Mouse (Mus musculus): Measurements from ENCODE around the gene Olfr368. TPM values are rescaled to one million over a fixed set of nuclear protein-coding genes. Genes with fewer than 3 reads are reported as not detected.

Olfr368 gene
- not detected in 2 replicates for polyA plus RNA-seq (2012; rRNA removed)

DNA sequence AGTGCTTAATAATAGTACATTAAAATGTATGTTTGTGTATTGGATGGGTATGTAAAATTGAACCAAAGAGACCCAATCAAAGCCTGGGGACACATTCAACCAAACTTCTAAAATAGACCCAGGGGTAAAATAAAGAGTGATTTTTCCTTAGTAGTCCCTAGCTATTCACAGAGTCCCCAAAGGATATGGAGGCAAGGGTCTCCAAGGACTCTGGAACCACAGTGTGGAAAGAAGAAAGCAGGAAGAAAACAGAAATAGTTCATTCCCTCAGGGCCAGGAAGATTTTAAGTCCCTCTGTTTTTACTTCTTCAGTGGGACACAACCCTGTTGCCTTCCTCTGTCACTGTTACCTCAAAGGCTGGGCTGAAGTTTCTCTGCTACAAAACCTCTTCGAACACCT, at the start of gene Olfr368:
Gene Olfr368 (plus strand): TSS at position 301 of the 400 bp plus-strand sequence.
- H3K27me3 ChIP-seq (ENCODE audit: control insufficient read depth, insufficient read depth, low read length): no peaks in the 10 kb centered on the region
- no peak within 1 kb of the TSS for H3K27ac ChIP-seq (ENCODE audit: insufficient read depth, low read length)
- no peak for TF ChIP-seq CTCF (IDR thresholded peaks at IDR 0.05; ENCODE audit: borderline replicate concordance, insufficient read depth, low read depth, low read length)
- H3K4me1 ChIP-seq (ENCODE audit: control insufficient read depth, insufficient read depth, low read length): no peaks in the 10 kb centered on the region
- WGBS: 80% methylated on average over 1 of the region's 1 CpGs
- H3K4me3 ChIP-seq (replicated peaks; ENCODE audit: insufficient read depth, low read depth, low read length): no peak within 1 kb of the TSS
- DNase-seq: no peak

DNA sequence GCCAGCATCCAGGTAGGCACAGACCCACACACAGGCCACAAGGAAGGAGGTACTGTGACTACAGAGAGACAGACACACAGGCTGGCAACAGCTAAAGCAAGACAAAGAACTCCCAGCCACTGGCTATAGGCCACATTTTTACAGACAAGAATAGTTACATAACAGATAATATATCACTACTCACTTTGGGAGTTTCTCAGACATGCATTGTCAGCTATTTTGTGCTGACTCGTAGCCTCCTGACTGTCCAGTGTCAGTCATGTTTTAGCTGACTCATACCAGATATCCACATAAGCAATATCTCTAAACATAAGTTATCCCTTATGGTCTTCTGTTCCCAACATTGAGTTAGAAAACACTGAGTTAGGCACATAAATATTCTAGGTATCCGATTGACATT, 7.0 kb downstream of the Olfr368 start:
- Histone ChIP-seq H3K4me3 (replicated peaks; ENCODE audit: insufficient read depth, low read depth, low read length) (no peak overlapping the region), H3K4me1 (ENCODE audit: control insufficient read depth, insufficient read depth, low read length) (no peaks in the 10 kb centered on the region), H3K27ac (ENCODE audit: insufficient read depth, low read length) (no peak overlapping the region), H3K27me3 (ENCODE audit: control insufficient read depth, insufficient read depth, low read length) (no peaks in the 10 kb centered on the region; the same call in 1 of the 2 replicates)
- TF ChIP-seq POLR2A (IDR thresholded peaks at IDR 0.05; ENCODE audit: borderline replicate concordance, insufficient read depth, low read length) (no peak), CTCF (IDR thresholded peaks at IDR 0.05; ENCODE audit: borderline replicate concordance, insufficient read depth, low read depth, low read length) (no peak)
- no peak for DNase-seq
- WGBS: 90% methylated on average over 2 of the region's 2 CpGs

DNA sequence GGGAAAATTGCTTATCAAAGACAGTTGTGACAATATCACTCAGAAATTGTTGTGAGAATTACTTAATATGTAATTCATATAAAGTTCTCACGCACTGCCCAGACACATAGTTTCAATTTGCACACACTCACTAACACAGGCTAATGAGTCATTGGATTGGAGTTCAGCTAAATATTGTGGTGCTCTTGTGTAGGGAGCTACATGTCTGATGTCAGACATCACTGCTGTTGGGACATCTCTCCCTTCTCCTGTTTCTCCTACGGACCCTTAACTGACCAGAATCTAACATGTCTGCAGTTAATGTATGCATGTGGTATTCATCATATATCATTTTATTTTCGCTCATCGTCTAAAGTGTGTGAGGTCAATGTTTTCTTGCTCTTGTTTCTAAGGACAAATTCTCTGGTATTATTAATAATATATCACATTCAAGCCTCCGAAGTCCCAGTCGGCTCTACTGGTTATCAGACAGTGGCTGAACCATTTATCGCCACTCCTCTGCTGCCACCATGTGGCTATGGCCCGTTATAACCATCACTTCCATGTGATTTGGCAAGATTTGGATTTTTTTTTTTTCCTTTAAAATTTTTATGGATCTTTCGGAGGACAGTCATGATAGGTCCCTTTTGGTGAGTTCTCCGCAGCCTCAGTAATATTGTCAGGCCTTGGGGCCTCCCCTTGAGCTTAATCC, 12.3 kb downstream of the Olfr368 start:
- Histone ChIP-seq H3K4me1 (ENCODE audit: control insufficient read depth, insufficient read depth, low read length) (no peaks in the 10 kb centered on the region), H3K27ac (ENCODE audit: insufficient read depth, low read length) (no peak overlapping the region), H3K27me3 (ENCODE audit: control insufficient read depth, insufficient read depth, low read length) (no peaks in the 10 kb centered on the region; the same call in 1 of the 2 replicates), H3K4me3 (replicated peaks; ENCODE audit: insufficient read depth, low read depth, low read length) (no peak overlapping the region)
- 54% methylated on average over 10 of the region's 10 CpGs for WGBS
- peak; percentile 33 to 44 for DNase-seq
- no peak for TF ChIP-seq POLR2A (IDR thresholded peaks at IDR 0.05; ENCODE audit: borderline replicate concordance, insufficient read depth, low read length)
- TF ChIP-seq CTCF (IDR thresholded peaks at IDR 0.05; ENCODE audit: borderline replicate concordance, insufficient read depth, low read depth, low read length): peak; percentile 62

- no peak for DNase-seq
- Histone ChIP-seq H3K27ac (ENCODE audit: insufficient read depth, low read length) (no peak overlapping the region), H3K4me3 (replicated peaks; ENCODE audit: insufficient read depth, low read depth, low read length) (no peak overlapping the region), H3K4me1 (ENCODE audit: control insufficient read depth, insufficient read depth, low read length) (no peaks in the 10 kb centered on the region), H3K27me3 (ENCODE audit: control insufficient read depth, insufficient read depth, low read length) (no peaks in the 10 kb centered on the region)
- TF ChIP-seq POLR2A (IDR thresholded peaks at IDR 0.05; ENCODE audit: borderline replicate concordance, insufficient read depth, low read length) (no peak), CTCF (IDR thresholded peaks at IDR 0.05; ENCODE audit: borderline replicate concordance, insufficient read depth, low read depth, low read length) (no peak)
- 61% methylated on average over 7 of the region's 7 CpGs for WGBS
Measured at GRCm38 (mm10) chr2:37351671-37352070, 25.4 kb downstream of the Olfr368 start.

- no peak overlapping the region for H3K27ac ChIP-seq (ENCODE audit: insufficient read depth, low read length)
Measured at GRCm38 (mm10) chr2:37355571-37355970, 29.3 kb downstream of the Olfr368 start.

GRCm38 (mm10) chr2:37358633-37359540, 32.6 kb downstream of the Olfr368 start, which contains the start of gene Pdcl:
TSS of gene Pdcl (minus strand) at chr2:37359332.
- H3K4me3 ChIP-seq (replicated peaks; ENCODE audit: insufficient read depth, low read depth, low read length): peak within 1 kb of the TSS; percentile 91
- no peaks in the 10 kb centered on the region for H3K27me3 ChIP-seq (ENCODE audit: control insufficient read depth, insufficient read depth, low read length)
- TF ChIP-seq POLR2A (IDR thresholded peaks at IDR 0.05; ENCODE audit: borderline replicate concordance, insufficient read depth, low read length): peak; percentile 44; the same call in 1 of the 2 replicates
- TF ChIP-seq CTCF (IDR thresholded peaks at IDR 0.05; ENCODE audit: borderline replicate concordance, insufficient read depth, low read depth, low read length): no peak
- no peaks in the 10 kb centered on the region for H3K4me1 ChIP-seq (ENCODE audit: control insufficient read depth, insufficient read depth, low read length)
- DNase-seq: peak; percentile 88 to 91
- WGBS: under 1% methylated on average over 42 of the region's 42 CpGs
- H3K27ac ChIP-seq (ENCODE audit: insufficient read depth, low read length): peak within 1 kb of the TSS; percentile 27; the same call in 1 of the 2 replicates

More at GRCm38 (mm10) chr2:37355571-37355970, 29.3 kb downstream of the Olfr368 start:
- Histone ChIP-seq H3K4me3 (replicated peaks; ENCODE audit: insufficient read depth, low read depth, low read length) (no peak overlapping the region), H3K27me3 (ENCODE audit: control insufficient read depth, insufficient read depth, low read length) (no peaks in the 10 kb centered on the region), H3K4me1 (ENCODE audit: control insufficient read depth, insufficient read depth, low read length) (no peaks in the 10 kb centered on the region)
- no peak for DNase-seq
- WGBS: 96% methylated on average over 5 of the region's 5 CpGs
- no peak for TF ChIP-seq CTCF (IDR thresholded peaks at IDR 0.05; ENCODE audit: borderline replicate concordance, insufficient read depth, low read depth, low read length)

DNA sequence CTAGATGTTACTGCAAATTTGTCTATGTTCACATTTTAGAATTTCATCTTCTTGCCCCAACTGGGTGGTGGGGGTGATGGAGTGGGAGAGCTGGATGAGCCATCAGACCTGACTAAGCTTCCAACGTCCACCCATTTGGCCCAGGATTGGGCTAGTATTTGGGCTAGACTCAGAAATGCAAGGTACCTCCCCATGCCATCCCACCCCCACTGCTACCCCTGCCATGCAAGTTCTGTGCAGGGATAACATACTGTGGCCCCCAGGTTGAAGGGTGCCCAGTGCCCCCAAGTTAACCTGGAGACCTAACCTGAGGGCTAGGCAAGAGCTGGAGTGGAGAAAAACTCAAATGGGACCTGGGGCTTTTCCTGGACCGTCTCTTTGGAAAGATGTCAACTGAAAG, 33.6 kb downstream of the Olfr368 start:
- Histone ChIP-seq H3K27ac (ENCODE audit: insufficient read depth, low read length) (no peak overlapping the region), H3K4me1 (ENCODE audit: control insufficient read depth, insufficient read depth, low read length) (no peaks in the 10 kb centered on the region), H3K27me3 (ENCODE audit: control insufficient read depth, insufficient read depth, low read length) (no peaks in the 10 kb centered on the region), H3K4me3 (replicated peaks; ENCODE audit: insufficient read depth, low read depth, low read length) (no peak overlapping the region)
- WGBS: 87% methylated on average over 2 of the region's 2 CpGs
- peak; percentile 17 to 24 for DNase-seq
- TF ChIP-seq CTCF (IDR thresholded peaks at IDR 0.05; ENCODE audit: borderline replicate concordance, insufficient read depth, low read depth, low read length) (no peak), POLR2A (IDR thresholded peaks at IDR 0.05; ENCODE audit: borderline replicate concordance, insufficient read depth, low read length) (no peak)

Measured in cerebellum, adult 2 months (tissue).